Mouse (Mus musculus) monocyte, adult 5-6 weeks (primary cell): ENCODE data around the gene 4930535I16Rik. TPM values are rescaled to one million over a fixed set of nuclear protein-coding genes. Genes with fewer than 3 reads are reported as not detected.
"Not testable (repeated sequence)": the region's sequence is repeated elsewhere in the genome, so short reads cannot be mapped to it uniquely, and the experiment has no call there.

Experiments
- ATAC-seq: fragments of 153-309, 156-312 bp; replicated peaks from 2 replicates; pipeline ENCODE4 v1.8.0; 2017; ENCODE audit warnings: mild to moderate bottlenecking; ENCODE audit not compliant: low TSS enrichment, insufficient number of reproducible peaks, severe bottlenecking, poor library complexity, low FRiP score
- total RNA-seq: library from RNA; stranded (forward); fragments of 200-1000, 200-491, 200-594 nt; gene quantifications from 3 replicates; pipeline ENCODE4 v1.2.3, GENCODE M21; 2017

The 4930535I16Rik gene
- not detected in 3 replicates for total RNA-seq

GRCm38 (mm10) chr4:123917548-123918140 lies at the start of gene 4930535I16Rik:
TSS of gene 4930535I16Rik (minus strand) at chr4:123918022.
- ATAC-seq = no peak

- no peak for ATAC-seq
These were observed 44.9 kb upstream of the 4930535I16Rik start for GRCm38 (mm10) chr4:123962721-123963120.

- ATAC-seq = no peak
These were observed 43.1 kb upstream of the 4930535I16Rik start for GRCm38 (mm10) chr4:123960955-123961354.

GRCm38 (mm10) chr4:123957891-123958290 lies 40.1 kb upstream of the 4930535I16Rik start:
- ATAC-seq = no peak

- no peak for ATAC-seq
These were observed 39.6 kb upstream of the 4930535I16Rik start for GRCm38 (mm10) chr4:123957492-123957808.

- peak; percentile 60; the same call in 1 of the 2 replicates for ATAC-seq
These were observed 39.1 kb upstream of the 4930535I16Rik start for GRCm38 (mm10) chr4:123956703-123957491.

- no peak; the same call in 1 of the 2 replicates for ATAC-seq
These were observed 34.2 kb upstream of the 4930535I16Rik start for GRCm38 (mm10) chr4:123952059-123952458.

GRCm38 (mm10) chr4:123949649-123950048 lies 31.8 kb upstream of the 4930535I16Rik start:
- no peak for ATAC-seq

- no peak for ATAC-seq
These were observed 31.1 kb upstream of the 4930535I16Rik start for GRCm38 (mm10) chr4:123948901-123949300.

- no peak for ATAC-seq
These were observed 29.3 kb upstream of the 4930535I16Rik start for GRCm38 (mm10) chr4:123947149-123947548.

- ATAC-seq = no peak
These were observed 28.9 kb upstream of the 4930535I16Rik start for GRCm38 (mm10) chr4:123946701-123947100.

GRCm38 (mm10) chr4:123940878-123941277 lies 23.1 kb upstream of the 4930535I16Rik start:
- ATAC-seq = not testable (repeated sequence)

GRCm38 (mm10) chr4:123939838-123940237 lies 22.0 kb upstream of the 4930535I16Rik start:
- peak; percentile 68 for ATAC-seq

- no peak for ATAC-seq
These were observed 18.2 kb upstream of the 4930535I16Rik start for GRCm38 (mm10) chr4:123936059-123936458.

- no peak for ATAC-seq
These were observed 16.5 kb upstream of the 4930535I16Rik start for GRCm38 (mm10) chr4:123934306-123934705.

- no peak for ATAC-seq
These were observed 12.2 kb upstream of the 4930535I16Rik start for GRCm38 (mm10) chr4:123929994-123930393.

- peak; percentile 92 for ATAC-seq
These were observed 10.1 kb upstream of the 4930535I16Rik start for GRCm38 (mm10) chr4:123927961-123928360.

- no peak for ATAC-seq
These were observed 3.3 kb upstream of the 4930535I16Rik start for GRCm38 (mm10) chr4:123921055-123921565.

GRCm38 (mm10) chr4:123918851-123919250 lies 1.0 kb upstream of the 4930535I16Rik start:
- ATAC-seq = no peak
